Mouse (Mus musculus) G1E (cell line): ENCODE measurements around the gene Ano3.

Experiments
- CTCF ChIP-seq: IDR thresholded peaks from 2 replicates; pipeline ENCODE4 v1.5.1; 2012; ENCODE audit warnings: low read depth, low read length, inconsistent platforms, mixed read lengths
- GATA2 ChIP-seq: IDR thresholded peaks from 2 replicates; pipeline ENCODE4 v1.6.1; 2012; ENCODE audit warnings: low read depth, low read length, inconsistent platforms, borderline replicate concordance
- POLR2AphosphoS5 ChIP-seq: IDR thresholded peaks from 2 replicates; pipeline ENCODE4 v1.6.1; 2012; ENCODE audit warnings: low read depth, low read length, inconsistent platforms; ENCODE audit not compliant: insufficient replicate concordance
- TAL1 ChIP-seq: conservative IDR thresholded peaks from 2 replicates; pipeline ENCODE4 v1.6.1; 2012; ENCODE audit warnings: low read depth, low read length, inconsistent platforms, mixed read lengths

- TF ChIP-seq CTCF (no peak), POLR2AphosphoS5 (no peak), TAL1 (no peak), GATA2 (no peak)
These were observed 111.0 kb downstream of the Ano3 start for GRCm38 (mm10) chr2:110839559-110840243.
